Mouse (Mus musculus) embryonic fibroblast, embryonic 13.5 days (primary cell): ENCODE results near the gene Swi5.

Experiments
- CTCF ChIP-seq: IDR thresholded peaks from 2 replicates; pipeline ENCODE4 v1.5.1; 2011; ENCODE audit warnings: mild to moderate bottlenecking, control low read depth, low read length, moderate library complexity, borderline replicate concordance; ENCODE audit not compliant: insufficient read depth
- POLR2A ChIP-seq: IDR thresholded peaks from 2 replicates; pipeline ENCODE4 v1.6.1; 2011; ENCODE audit warnings: low read depth, mild to moderate bottlenecking, control low read depth, low read length, moderate library complexity

DNA sequence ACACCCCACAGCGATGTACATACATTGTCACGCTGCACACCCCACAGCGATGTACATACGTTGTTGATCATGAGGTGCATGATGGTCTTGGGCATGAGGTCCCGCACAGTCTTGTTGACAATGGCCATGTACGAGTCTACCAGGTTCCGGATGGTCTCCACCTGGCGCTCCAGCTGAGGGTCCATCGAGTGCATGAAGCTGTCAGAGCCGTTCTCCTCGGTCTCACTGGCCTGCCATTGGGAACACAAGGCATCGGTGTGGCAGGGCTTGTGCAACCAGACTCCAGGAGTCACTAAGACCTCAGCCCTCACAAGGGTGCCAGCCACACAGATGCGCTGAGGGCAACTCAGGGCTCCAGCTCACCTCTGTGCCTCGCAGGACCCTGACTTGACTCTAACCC lies 27.0 kb upstream of the Swi5 start:
- TF ChIP-seq CTCF (no peak; the same call in 1 of the 2 replicates), POLR2A (no peak)
